Mouse (Mus musculus): ENCODE data around the gene Mbtd1.

- TF ChIP-seq POLR2A (IDR thresholded peaks at IDR 0.05; ENCODE audit: borderline replicate concordance, extremely low read depth, low read depth, low read length) (no peak), CTCF (IDR thresholded peaks at IDR 0.05; ENCODE audit: insufficient read depth, low read length) (no peak)
Measured at GRCm38 (mm10) chr11:93968848-93969128, 83.1 kb downstream of the Mbtd1 start.

All from lung, adult 2 months (tissue).